Comparison of ENCODE assay signal across 12 mouse cellular contexts in genomic region chr6:100204436-100204835, GRCm38 (mm10).
A peak's percentile ranks its signal among the peaks of the same experiment; 100 is the strongest.
DNase-seq lines count a peak whose midpoint lies in the region; ATAC-seq and TF ChIP-seq lines count a peak whose summit lies in the region.
"Had no signal": no experiment of that assay in that cellular context is flagged by ENCODE, and none has a peak within 500 bp of the region (broad histone marks: within the 10 kb centered on the region; RNA-seq: fewer than 3 reads in every experiment).

No protein-coding gene starts in this region.

- peak; percentile 64 to 70 for DNase-seq in cerebellum, postnatal 10 days
- DNase-seq in cerebellum, adult 18-20 months, result no peak
- DNase-seq in liver, adult 2 months (ENCODE audit: extremely low read depth, low read depth, low spot score), result peak; percentile 37
- no peak for DNase-seq in liver, postnatal 0 days
- peak; percentile 90 for DNase-seq in kidney, adult 2 months
- peak; percentile 75 for DNase-seq in lung, postnatal 0 days (ENCODE audit: low spot score)
- DNase-seq in embryo, embryonic 11 days, result no peak
- no peak for DNase-seq in heart, adult 8-10 months (ENCODE audit: low spot score)
- DNase-seq: gastrocnemius, postnatal 14 days had no signal

- TF ChIP-seq CTCF in liver, adult 2 months (IDR thresholded peaks at IDR 0.05; ENCODE audit: low read depth, low read length), result no peak
- no peak for TF ChIP-seq CTCF in liver, postnatal 0 days (IDR thresholded peaks at IDR 0.05; ENCODE audit: low read depth)
- no peak for TF ChIP-seq CTCF in kidney, adult 2 months (conservative IDR thresholded peaks at IDR 0.05; ENCODE audit: insufficient read depth, insufficient read length, low read depth, low read length)
- no peak for TF ChIP-seq CTCF in lung, postnatal 0 days (IDR thresholded peaks at IDR 0.05)

- TF ChIP-seq POLR2A in liver, adult 2 months (IDR thresholded peaks at IDR 0.05; ENCODE audit: extremely low read depth, insufficient read depth, low read length), result no peak
- no peak for TF ChIP-seq POLR2A in kidney, adult 2 months (IDR thresholded peaks at IDR 0.05; ENCODE audit: low read depth, low read length)

- no peaks in the 10 kb centered on the region for H3K9me3 ChIP-seq in liver, postnatal 0 days (ENCODE audit: low read length)
- no peaks in the 10 kb centered on the region for H3K9me3 ChIP-seq in lung, postnatal 0 days (ENCODE audit: low read length)
- H3K9me3 ChIP-seq: hindbrain, embryonic 15.5 days; neural tube, embryonic 15.5 days had no signal

- TF ChIP-seq EP300 in liver, postnatal 0 days (IDR thresholded peaks at IDR 0.05; ENCODE audit: low read depth), result no peak
- TF ChIP-seq EP300 in lung, postnatal 0 days (IDR thresholded peaks at IDR 0.05), result no peak

- H3K27ac ChIP-seq in liver, adult 2 months (replicated peaks; ENCODE audit: insufficient read depth, low read depth, low read length), result no peak overlapping the region
- no peak overlapping the region for H3K27ac ChIP-seq in liver, postnatal 0 days (ENCODE audit: low read depth)
- no peak overlapping the region for H3K27ac ChIP-seq in kidney, adult 2 months (ENCODE audit: insufficient read depth, low read depth, low read length)
- H3K27ac ChIP-seq in lung, postnatal 0 days (ENCODE audit: low read length), result no peak overlapping the region
- H3K27ac ChIP-seq: hindbrain, embryonic 15.5 days; neural tube, embryonic 15.5 days had no signal

- H3K27me3 ChIP-seq in liver, adult 2 months (ENCODE audit: control insufficient read depth, insufficient read depth, low read length), result no peaks in the 10 kb centered on the region
- H3K27me3 ChIP-seq in liver, postnatal 0 days (ENCODE audit: insufficient read depth, low read length), result no peaks in the 10 kb centered on the region
- H3K27me3 ChIP-seq in kidney, adult 2 months (replicated peaks; ENCODE audit: control insufficient read depth, insufficient read depth, low read length), result no peaks in the 10 kb centered on the region
- no peaks in the 10 kb centered on the region for H3K27me3 ChIP-seq in lung, postnatal 0 days (replicated peaks; ENCODE audit: insufficient read depth, low read length)

- no peaks in the 10 kb centered on the region for H3K36me3 ChIP-seq in liver, adult 2 months (ENCODE audit: control insufficient read depth, insufficient read depth, low read length)
- no peaks in the 10 kb centered on the region for H3K36me3 ChIP-seq in liver, postnatal 0 days (replicated peaks; ENCODE audit: insufficient read depth, low read length)
- H3K36me3 ChIP-seq in kidney, adult 2 months (ENCODE audit: control insufficient read depth, insufficient read depth, low read length), result no peaks in the 10 kb centered on the region
- H3K36me3 ChIP-seq in lung, postnatal 0 days (ENCODE audit: insufficient read depth, low read length), result no peaks in the 10 kb centered on the region
- H3K36me3 ChIP-seq: hindbrain, embryonic 15.5 days; neural tube, embryonic 15.5 days had no signal

- no peak overlapping the region for H3K4me2 ChIP-seq in liver, postnatal 0 days (ENCODE audit: low read depth, low read length)
- H3K4me2 ChIP-seq in lung, postnatal 0 days (replicated peaks; ENCODE audit: low read depth, low read length), result no peak overlapping the region
- H3K4me2 ChIP-seq: hindbrain, embryonic 15.5 days; neural tube, embryonic 15.5 days had no signal

- H3K9ac ChIP-seq in liver, adult 2 months (ENCODE audit: low read depth, low read length), result no peak overlapping the region
- H3K9ac ChIP-seq in liver, postnatal 0 days (replicated peaks), result no peak overlapping the region
- H3K9ac ChIP-seq in lung, postnatal 0 days (replicated peaks; ENCODE audit: low read depth), result no peak overlapping the region
- H3K9ac ChIP-seq: hindbrain, embryonic 15.5 days; neural tube, embryonic 15.5 days had no signal

- peaks cover 5% of the 10 kb centered on the region for H3K4me1 ChIP-seq in liver, adult 2 months (ENCODE audit: control insufficient read depth, insufficient read depth, low read length)
- H3K4me1 ChIP-seq in liver, postnatal 0 days (ENCODE audit: insufficient read depth), result peaks cover 9% of the 10 kb centered on the region
- H3K4me1 ChIP-seq in kidney, adult 2 months (ENCODE audit: control insufficient read depth, insufficient read depth, low read length), result peaks cover 3% of the 10 kb centered on the region; the same call in 1 of the 2 replicates
- peaks cover 19% of the 10 kb centered on the region for H3K4me1 ChIP-seq in lung, postnatal 0 days (ENCODE audit: insufficient read depth, low read depth, low read length)

- 10% methylated on average over 7 of the region's 7 CpGs for WGBS in liver, adult 2 months
- WGBS in liver, postnatal 0 days (ENCODE audit: insufficient replicate concordance), result 64% methylated on average over 7 of the region's 7 CpGs
- WGBS in kidney, adult 2 months, result 11% methylated on average over 7 of the region's 7 CpGs
- WGBS in lung, postnatal 0 days, result 15% methylated on average over 7 of the region's 7 CpGs

- ATAC-seq in liver, postnatal 0 days, result no peak
- ATAC-seq in lung, postnatal 0 days, result peak; percentile 50
- ATAC-seq: Patski had no signal

- no peaks in the 10 kb centered on the region for H3K79me2 ChIP-seq in liver, adult 2 months (ENCODE audit: control insufficient read depth, insufficient read depth, low read length)

- no peak overlapping the region for H3K4me3 ChIP-seq in liver, adult 2 months (ENCODE audit: insufficient read depth, low read depth, low read length)
- H3K4me3 ChIP-seq in liver, postnatal 0 days (ENCODE audit: low read depth, low read length), result no peak overlapping the region
- H3K4me3 ChIP-seq in kidney, adult 2 months (ENCODE audit: insufficient read depth, low read depth, low read length), result no peak overlapping the region
- no peak overlapping the region for H3K4me3 ChIP-seq in lung, postnatal 0 days (ENCODE audit: low read depth, low read length)
- H3K4me3 ChIP-seq: hindbrain, embryonic 15.5 days; neural tube, embryonic 15.5 days had no signal

Comparison
In these comparisons a context has a peak if more than half of its experiments do, and no peak if none do; other contexts are left out.
1. DNase-seq: peak in cerebellum, postnatal 10 days (2 of 2), liver, adult 2 months (single experiment), kidney, adult 2 months (single experiment) and lung, postnatal 0 days (single experiment); none in cerebellum, adult 18-20 months (0 of 2), liver, postnatal 0 days (single experiment), embryo, embryonic 11 days (single experiment) and heart, adult 8-10 months (single experiment).